Mouse (Mus musculus) adrenal gland, postnatal 36 days (tissue): ENCODE results near the gene Pomt2. TPM values are rescaled to one million over a fixed set of nuclear protein-coding genes. Genes with fewer than 3 reads are reported as not detected.
A peak's percentile ranks its signal among the peaks of the same experiment; 100 is the strongest.

Experiments used
- DNase-seq, 2 experiments: peaks; one replicate each; pipeline ENCODE4 v3.0.0; 2021; ENCODE audit warnings: mixed read lengths in 1 of 2
- total RNA-seq, 2 experiments: library from RNA; stranded (reverse); gene quantifications; 2 replicates each; pipeline ENCODE4 v1.2.3; 2021

The Pomt2 gene
- total RNA-seq, 2 experiments from 2014 or later, result 14.0 to 15.6 TPM

GRCm38 (mm10) chr12:87130224-87130623, 17.5 kb downstream of the Pomt2 start:
- no peak for DNase-seq

- no peak for DNase-seq
Measured at GRCm38 (mm10) chr12:87127256-87127655, 20.5 kb downstream of the Pomt2 start.

- no peak for DNase-seq
Measured at GRCm38 (mm10) chr12:87121918-87122589, 25.7 kb downstream of the Pomt2 start.

- DNase-seq, result no peak
Measured at GRCm38 (mm10) chr12:87107357-87107977, 40.3 kb downstream of the Pomt2 start.

- no peak for DNase-seq
Measured at GRCm38 (mm10) chr12:87104796-87105195, 43.0 kb downstream of the Pomt2 start.

- DNase-seq, result no peak
Measured at GRCm38 (mm10) chr12:87103471-87103870, 44.3 kb downstream of the Pomt2 start.

GRCm38 (mm10) chr12:87102165-87102631, 45.6 kb downstream of the Pomt2 start, which contains the start of gene Ngb:
Gene Ngb (minus strand): TSS chr12:87102539.
- DNase-seq, result no peak

- peak in 1 of 2 experiments; percentile 7 for DNase-seq
Measured at GRCm38 (mm10) chr12:87100331-87100730, 47.4 kb downstream of the Pomt2 start.

GRCm38 (mm10) chr12:87093671-87094070, 54.1 kb downstream of the Pomt2 start:
- no peak for DNase-seq

GRCm38 (mm10) chr12:87093249-87093648, 54.5 kb downstream of the Pomt2 start:
- no peak for DNase-seq

GRCm38 (mm10) chr12:87091916-87092315, 55.9 kb downstream of the Pomt2 start:
- DNase-seq, result no peak

- DNase-seq, result no peak
Measured at GRCm38 (mm10) chr12:87089701-87090100, 58.1 kb downstream of the Pomt2 start.

- no peak for DNase-seq
Measured at GRCm38 (mm10) chr12:87089255-87089654, 58.5 kb downstream of the Pomt2 start.

GRCm38 (mm10) chr12:87088331-87088730, 59.4 kb downstream of the Pomt2 start:
- DNase-seq, result no peak

- DNase-seq, result no peak
Measured at GRCm38 (mm10) chr12:87087236-87087635, 60.5 kb downstream of the Pomt2 start.

- DNase-seq, result no peak
Measured at GRCm38 (mm10) chr12:87082797-87083196, 65.0 kb downstream of the Pomt2 start.

GRCm38 (mm10) chr12:87076610-87077009, 71.2 kb downstream of the Pomt2 start:
- no peak for DNase-seq

- DNase-seq, result no peak
Measured at GRCm38 (mm10) chr12:87070520-87070919, 77.2 kb downstream of the Pomt2 start.

GRCm38 (mm10) chr12:87066429-87066828, 81.3 kb downstream of the Pomt2 start:
- no peak for DNase-seq

- no peak for DNase-seq
Measured at GRCm38 (mm10) chr12:87065446-87065845, 82.3 kb downstream of the Pomt2 start.

- peak; percentile 18 to 32 for DNase-seq
Measured at GRCm38 (mm10) chr12:87057066-87057465, 90.7 kb downstream of the Pomt2 start.
